Mouse (Mus musculus) liver, embryonic 11.5 days (tissue): ENCODE measurements around the gene Tmbim6. TPM values are rescaled to one million over a fixed set of nuclear protein-coding genes. Genes with fewer than 3 reads are reported as not detected.

Source experiments
- ATAC-seq: fragments of 200-750 bp; cut with Nextera tagmentation; replicated peaks from 2 replicates; pipeline ENCODE4 v1.8.0; 2017; ENCODE audit warnings: moderate number of reproducible peaks, mild to moderate bottlenecking, moderate TSS enrichment, moderate library complexity; ENCODE audit not compliant: low FRiP score
- DNase-seq: peaks from one replicate; pipeline ENCODE4 v3.0.0-alpha.2; 2017; ENCODE audit warnings: low spot score
- H3K27ac ChIP-seq: fragments of 300-500 bp; sonication (generic); 2 replicates; pipeline ENCODE4 v1.5.1; 2014; ENCODE audit warnings: mild to moderate bottlenecking, low read depth, low read length, control low read depth
- H3K27me3 ChIP-seq: fragments of 300-500 bp; sonication (generic); replicated peaks from 2 replicates; pipeline ENCODE4 v1.6.1; 2014; ENCODE audit warnings: low read length, mixed read lengths; ENCODE audit not compliant: control insufficient read depth, insufficient read depth
- H3K36me3 ChIP-seq: fragments of 300-500 bp; sonication (generic); 2 replicates; pipeline ENCODE4 v1.6.1; 2014; ENCODE audit warnings: mild to moderate bottlenecking, low read length, moderate library complexity, mixed read lengths; ENCODE audit not compliant: control insufficient read depth, insufficient read depth
- H3K4me1 ChIP-seq: fragments of 300-500 bp; sonication (generic); replicated peaks from 2 replicates; pipeline ENCODE4 v1.6.1; 2014; ENCODE audit warnings: low read length, mixed read lengths; ENCODE audit not compliant: control insufficient read depth, insufficient read depth
- H3K4me2 ChIP-seq: fragments of 300-500 bp; sonication (generic); 2 replicates; pipeline ENCODE4 v1.6.1; 2014; ENCODE audit warnings: mild to moderate bottlenecking, control low read depth, moderate library complexity
- H3K4me3 ChIP-seq: fragments of 300-500 bp; sonication (generic); 2 replicates; pipeline ENCODE4 v1.5.1; 2014; ENCODE audit warnings: low read depth, low read length, control low read depth
- H3K9ac ChIP-seq: fragments of 300-500 bp; sonication (generic); 2 replicates; pipeline ENCODE4 v1.6.1; 2014; ENCODE audit warnings: low read depth, low read length, control low read depth
- H3K9me3 ChIP-seq: fragments of 300-500 bp; sonication (generic); 2 replicates; pipeline ENCODE4 v1.6.1; 2016; ENCODE audit warnings: low read length, inconsistent platforms, mixed read lengths; ENCODE audit not compliant: control insufficient read depth
- WGBS: fragments of 180-500 bp; shearing (Covaris S2); extraction: QIAGEN DNeasy Blood & Tissue Kit; methylation state at CpG from one replicate; pipeline ENCODE4 v1.1.7; 2014; 5-methylcytosine and 5-hydroxymethylcytosine counted together
- polyA plus RNA-seq: library from polyadenylated mRNA; unstranded; fragments of >200 nt; fragmentation: Nextera tagmentation; extraction: Ambion mirVana; gene quantifications from 2 replicates; pipeline ENCODE4 v1.2.1, GENCODE M21; 2014

Tmbim6 gene
- polyA plus RNA-seq, 1 experiment from 2014 or later: 256 TPM

- DNase-seq (no peak), ATAC-seq (no peak)
- WGBS: 37% methylated on average over 5 of the region's 5 CpGs
- no peaks in the 10 kb centered on the region for H3K9me3 ChIP-seq
- H3K4me2 ChIP-seq: peak overlapping the region; percentile 50
- H3K36me3 ChIP-seq: peaks cover 3% of the 10 kb centered on the region; the same call in 1 of the 2 replicates
- no peak overlapping the region for H3K9ac ChIP-seq
- no peak overlapping the region for H3K4me3 ChIP-seq
- peak overlapping the region; percentile 82 for H3K27ac ChIP-seq
- H3K27me3 ChIP-seq: no peaks in the 10 kb centered on the region
- H3K4me1 ChIP-seq: peaks cover 22% of the 10 kb centered on the region
Measured at GRCm38 (mm10) chr15:99420101-99420500, 27.4 kb downstream of the Tmbim6 start.

GRCm38 (mm10) chr15:99420521-99421014 is 27.9 kb downstream of the Tmbim6 start:
- 18% methylated on average over 12 of the region's 12 CpGs for WGBS
- H3K4me3 ChIP-seq: peak overlapping the region; percentile 10; the same call in 1 of the 2 replicates
- H3K9ac ChIP-seq: 0 out of 2 replicates have a peak overlapping the region, but pooled peaks have one; percentile 30

GRCm38 (mm10) chr15:99421152-99421551 is 28.5 kb downstream of the Tmbim6 start:
- Histone ChIP-seq H3K27me3 (no peaks in the 10 kb centered on the region), H3K4me2 (peak overlapping the region; percentile 50), H3K36me3 (peaks cover 5% of the 10 kb centered on the region; the same call in 1 of the 2 replicates), H3K27ac (peak overlapping the region; percentile 82; the same call in 1 of the 2 replicates), H3K4me3 (no peak overlapping the region; the same call in 1 of the 2 replicates), H3K9ac (0 out of 2 replicates have a peak overlapping the region, but pooled peaks have one; percentile 30), H3K9me3 (no peaks in the 10 kb centered on the region), H3K4me1 (peaks cover 20% of the 10 kb centered on the region)
- ATAC-seq (peak; percentile 38; the same call in 1 of the 2 replicates), DNase-seq (no peak)
- WGBS: 52% methylated on average over 9 of the region's 9 CpGs

More at GRCm38 (mm10) chr15:99420521-99421014, 27.9 kb downstream of the Tmbim6 start:
- ATAC-seq (no peak; the same call in 1 of the 2 replicates), DNase-seq (peak; percentile 60)
- Histone ChIP-seq H3K4me2 (peak overlapping the region; percentile 50), H3K27ac (peak overlapping the region; percentile 82), H3K27me3 (no peaks in the 10 kb centered on the region), H3K36me3 (peaks cover 3% of the 10 kb centered on the region; the same call in 1 of the 2 replicates), H3K9me3 (no peaks in the 10 kb centered on the region), H3K4me1 (peaks cover 22% of the 10 kb centered on the region)

- Histone ChIP-seq H3K27me3 (no peaks in the 10 kb centered on the region), H3K27ac (0 out of 2 replicates have a peak overlapping the region, but pooled peaks have one; percentile 82), H3K4me3 (no peak overlapping the region), H3K36me3 (peaks cover 7% of the 10 kb centered on the region; the same call in 1 of the 2 replicates), H3K9ac (no peak overlapping the region), H3K9me3 (no peaks in the 10 kb centered on the region), H3K4me1 (peaks cover 17% of the 10 kb centered on the region), H3K4me2 (no peak overlapping the region)
- ATAC-seq (no peak), DNase-seq (no peak)
- WGBS: 80% methylated on average over 8 of the region's 8 CpGs
Measured at GRCm38 (mm10) chr15:99421676-99422075, 29.0 kb downstream of the Tmbim6 start.

- H3K9me3 ChIP-seq: no peaks in the 10 kb centered on the region
- ATAC-seq (no peak), DNase-seq (no peak)
- peaks cover 17% of the 10 kb centered on the region for H3K4me1 ChIP-seq
- 89% methylated on average over 23 of the region's 23 CpGs for WGBS
- peaks cover 12% of the 10 kb centered on the region for H3K36me3 ChIP-seq
- H3K27ac ChIP-seq: no peak overlapping the region
- H3K4me2 ChIP-seq: no peak overlapping the region
- H3K4me3 ChIP-seq: no peak overlapping the region
- no peak overlapping the region for H3K9ac ChIP-seq
- H3K27me3 ChIP-seq: no peaks in the 10 kb centered on the region
Measured at GRCm38 (mm10) chr15:99422551-99422950, 29.9 kb downstream of the Tmbim6 start.

GRCm38 (mm10) chr15:99423131-99423530 is 30.4 kb downstream of the Tmbim6 start:
- DNase-seq: no peak
- no peaks in the 10 kb centered on the region for H3K9me3 ChIP-seq
- no peak overlapping the region for H3K9ac ChIP-seq
- no peak overlapping the region for H3K4me3 ChIP-seq
- ATAC-seq: no peak
- peaks cover 17% of the 10 kb centered on the region for H3K36me3 ChIP-seq
- no peak overlapping the region for H3K27ac ChIP-seq
- H3K27me3 ChIP-seq: no peaks in the 10 kb centered on the region
- H3K4me2 ChIP-seq: no peak overlapping the region
- WGBS: 86% methylated on average over 10 of the region's 10 CpGs
- H3K4me1 ChIP-seq: peaks cover 15% of the 10 kb centered on the region

GRCm38 (mm10) chr15:99423884-99424283 is 31.2 kb downstream of the Tmbim6 start:
- no peak overlapping the region for H3K4me3 ChIP-seq
- H3K9ac ChIP-seq: no peak overlapping the region
- DNase-seq (no peak), ATAC-seq (no peak)
- H3K9me3 ChIP-seq: no peaks in the 10 kb centered on the region
- H3K27me3 ChIP-seq: no peaks in the 10 kb centered on the region
- peaks cover 17% of the 10 kb centered on the region for H3K4me1 ChIP-seq
- 85% methylated on average over 9 of the region's 9 CpGs for WGBS
- H3K36me3 ChIP-seq: peaks cover 17% of the 10 kb centered on the region
- H3K27ac ChIP-seq: no peak overlapping the region
- no peak overlapping the region for H3K4me2 ChIP-seq

GRCm38 (mm10) chr15:99430394-99430793 is 37.7 kb downstream of the Tmbim6 start:
- WGBS: 71% methylated on average over 8 of the region's 8 CpGs
- no peak for DNase-seq
- no peaks in the 10 kb centered on the region for H3K27me3 ChIP-seq
- no peak overlapping the region; the same call in 1 of the 2 replicates for H3K27ac ChIP-seq
- peaks cover 15% of the 10 kb centered on the region for H3K4me1 ChIP-seq
- H3K9ac ChIP-seq: no peak overlapping the region
- no peak overlapping the region for H3K4me3 ChIP-seq
- ATAC-seq: no peak
- H3K36me3 ChIP-seq: peaks cover 15% of the 10 kb centered on the region
- no peak overlapping the region for H3K4me2 ChIP-seq
- no peaks in the 10 kb centered on the region for H3K9me3 ChIP-seq

- H3K9ac ChIP-seq: no peak overlapping the region
- no peaks in the 10 kb centered on the region for H3K9me3 ChIP-seq
- H3K27ac ChIP-seq: no peak overlapping the region
- H3K27me3 ChIP-seq: no peaks in the 10 kb centered on the region
- peaks cover 14% of the 10 kb centered on the region for H3K36me3 ChIP-seq
- peaks cover 15% of the 10 kb centered on the region for H3K4me1 ChIP-seq
- no peak for ATAC-seq
- no peak overlapping the region for H3K4me3 ChIP-seq
- no peak for DNase-seq
- H3K4me2 ChIP-seq: no peak overlapping the region
- WGBS: 85% methylated on average over 10 of the region's 10 CpGs
Measured at GRCm38 (mm10) chr15:99431063-99431462, 38.4 kb downstream of the Tmbim6 start.
